19 mouse cellular contexts compared by ENCODE assay signal in the genomic region with DNA sequence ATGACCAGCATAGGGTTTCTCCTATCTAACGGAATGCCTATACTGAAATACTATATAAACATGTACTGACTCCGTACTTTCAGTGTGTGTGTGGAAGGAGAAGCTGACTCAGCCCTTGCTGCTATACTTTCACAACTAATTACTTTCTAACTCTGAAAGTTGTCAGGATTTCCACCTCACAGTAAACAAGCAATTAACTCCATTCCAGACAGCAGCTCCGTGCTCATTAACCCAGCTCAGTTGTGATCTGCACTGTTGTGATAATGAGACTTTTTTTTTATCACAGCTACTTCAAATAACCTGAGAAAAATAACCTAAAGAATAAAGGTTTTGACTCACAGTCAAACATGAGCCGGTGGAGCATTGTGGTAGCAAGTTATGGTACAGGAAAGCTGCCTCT. TPM values are rescaled to one million over a fixed set of nuclear protein-coding genes. Genes with fewer than 3 reads are reported as not detected.
"Had no signal": no experiment of that assay in that cellular context is flagged by ENCODE, and none has a peak within 500 bp of the region (broad histone marks: within the 10 kb centered on the region; RNA-seq: fewer than 3 reads in every experiment).

No protein-coding gene starts in this region.

- ATAC-seq: lung, postnatal 0 days; midbrain, embryonic 13.5 days; midbrain, embryonic 16.5 days had no signal

- DNase-seq: kidney, adult 9 months; kidney, postnatal 14 days; kidney, postnatal 4 days; liver, embryonic 13.5 days; lung, embryonic 14.5 days; right cerebral cortex, postnatal 25 days; spleen, adult 18-20 months; thymus, postnatal 4 days had no signal

- H3K27me3 ChIP-seq: limb, embryonic 13.5 days; liver, embryonic 13.5 days; megakaryocyte, embryonic 14.5 days; midbrain, embryonic 13.5 days; neural tube, embryonic 13.5 days; stomach, embryonic 15.5 days had no signal

- H3K9me3 ChIP-seq: limb, embryonic 10.5 days; limb, embryonic 13.5 days; liver, embryonic 13.5 days; megakaryocyte, embryonic 14.5 days; midbrain, embryonic 10.5 days; midbrain, embryonic 13.5 days; neural tube, embryonic 13.5 days; stomach, embryonic 15.5 days had no signal

- H3K4me1 ChIP-seq: limb, embryonic 10.5 days; limb, embryonic 13.5 days; liver, embryonic 13.5 days; midbrain, embryonic 10.5 days; midbrain, embryonic 13.5 days; neural tube, embryonic 13.5 days; stomach, embryonic 15.5 days had no signal

- H3K9ac ChIP-seq: limb, embryonic 13.5 days; liver, embryonic 13.5 days; lung, embryonic 14.5 days; midbrain, embryonic 13.5 days; neural tube, embryonic 13.5 days; stomach, embryonic 15.5 days had no signal

- H3K27ac ChIP-seq: limb, embryonic 10.5 days; limb, embryonic 13.5 days; liver, embryonic 13.5 days; midbrain, embryonic 10.5 days; midbrain, embryonic 13.5 days; neural tube, embryonic 13.5 days; stomach, embryonic 15.5 days had no signal

- H3K4me2 ChIP-seq: limb, embryonic 13.5 days; liver, embryonic 13.5 days; lung, embryonic 14.5 days; midbrain, embryonic 13.5 days; neural tube, embryonic 13.5 days; stomach, embryonic 15.5 days had no signal

- H3K36me3 ChIP-seq: limb, embryonic 10.5 days; liver, embryonic 13.5 days had no signal

- H3K4me3 ChIP-seq: limb, embryonic 10.5 days; limb, embryonic 13.5 days; liver, embryonic 13.5 days; megakaryocyte, embryonic 14.5 days; midbrain, embryonic 10.5 days; midbrain, embryonic 13.5 days; myocyte; neural tube, embryonic 13.5 days; stomach, embryonic 15.5 days had no signal

RNA-seq across cellular contexts. Expression of a gene that starts 11.9 kb away (rescaled TPM):
- polyA plus RNA-seq: liver, adult 2 months had no signal
